Mouse (Mus musculus) skeletal muscle tissue, adult 2 months (tissue): ENCODE data around the gene Epn3.
A peak's percentile ranks its signal among the peaks of the same experiment; 100 is the strongest.

ENCODE experiments used
- DNase-seq: peaks from one replicate; pipeline ENCODE4 v3.0.0-alpha.2; 2012; ENCODE audit warnings: low read depth, low spot score

The Epn3 gene

GRCm38 (mm10) chr11:94498093-94498996 lies 1.4 kb downstream of the Epn3 start:
- no peak for DNase-seq

DNA sequence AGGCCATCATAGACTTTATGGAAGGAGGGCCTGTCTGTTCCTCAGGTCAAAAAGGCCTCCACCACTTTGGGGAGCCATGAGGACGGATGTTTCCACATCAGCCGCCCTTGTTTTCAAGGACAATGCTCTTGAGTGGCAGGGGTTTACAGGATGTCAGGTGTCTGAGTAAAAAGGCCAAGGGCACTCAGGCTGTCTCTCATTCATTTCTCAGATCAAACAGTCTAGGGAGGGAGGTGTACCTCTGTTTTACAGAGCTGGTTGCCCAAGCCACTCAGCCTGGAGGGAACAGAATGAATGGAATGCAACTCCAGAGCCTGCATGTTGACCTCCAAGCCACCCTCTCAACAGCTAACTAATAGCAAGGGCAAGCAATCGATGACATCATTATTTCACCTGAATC lies 4.4 kb downstream of the Epn3 start:
- DNase-seq, result no peak

- DNase-seq, result no peak
These were observed 8.1 kb downstream of the Epn3 start for GRCm38 (mm10) chr11:94491749-94492099.

DNA sequence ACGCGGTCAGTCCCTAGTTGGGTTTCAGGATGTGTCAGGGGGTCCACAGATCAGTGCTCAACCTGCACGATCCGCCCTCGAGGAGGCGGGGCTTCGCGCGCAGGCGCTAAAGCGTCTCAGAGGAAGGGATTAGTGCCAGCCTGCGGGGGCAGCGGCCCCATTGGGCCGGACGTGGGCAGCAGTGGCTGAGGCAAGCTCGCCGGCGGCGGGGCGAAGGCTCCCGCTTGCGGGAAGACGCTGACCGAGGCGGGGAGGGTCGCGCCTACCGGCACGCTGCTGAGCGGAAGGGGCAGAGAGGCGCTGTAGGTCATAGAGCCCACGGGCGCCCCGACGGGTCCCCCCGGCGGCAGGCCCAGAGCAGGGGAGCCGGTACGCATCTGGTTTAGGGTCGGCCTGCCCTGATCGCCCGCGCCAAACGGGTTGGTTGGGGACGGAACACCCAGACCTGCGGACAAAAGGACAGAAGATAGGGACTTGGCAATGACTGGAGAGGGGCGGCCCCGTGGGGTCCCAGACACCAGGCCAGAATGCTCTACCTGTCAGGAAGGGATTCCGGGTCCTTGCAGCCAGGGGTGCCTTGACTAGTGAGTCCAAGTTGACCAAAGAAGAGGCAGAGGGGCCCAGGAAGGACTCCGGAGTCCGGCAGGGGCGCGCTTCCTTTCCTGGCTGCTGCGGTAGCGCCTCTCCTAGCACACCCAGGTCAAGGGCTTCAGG lies 8.6 kb downstream of the Epn3 start:
- no peak for DNase-seq

DNA sequence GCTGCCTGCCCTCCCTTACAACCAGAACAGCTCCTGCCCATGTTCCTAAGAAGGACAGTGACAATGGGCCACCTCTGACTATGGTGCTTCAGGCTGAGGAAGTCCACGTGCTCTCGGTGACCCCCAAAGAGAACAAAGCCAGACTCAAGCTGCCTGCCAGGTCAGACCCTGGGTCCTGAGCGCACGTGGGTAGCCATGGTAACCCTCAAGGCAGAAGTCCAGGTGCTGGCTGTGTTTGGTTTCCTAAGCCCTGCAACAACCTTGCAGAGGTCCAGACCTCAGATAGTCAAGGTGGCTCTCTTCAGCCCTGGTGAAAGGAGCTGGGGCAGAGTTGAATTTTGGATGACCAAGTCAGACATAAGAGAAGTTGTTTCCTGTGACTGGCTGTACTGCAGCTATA lies 10.0 kb downstream of the Epn3 start:
- DNase-seq, result no peak

DNA sequence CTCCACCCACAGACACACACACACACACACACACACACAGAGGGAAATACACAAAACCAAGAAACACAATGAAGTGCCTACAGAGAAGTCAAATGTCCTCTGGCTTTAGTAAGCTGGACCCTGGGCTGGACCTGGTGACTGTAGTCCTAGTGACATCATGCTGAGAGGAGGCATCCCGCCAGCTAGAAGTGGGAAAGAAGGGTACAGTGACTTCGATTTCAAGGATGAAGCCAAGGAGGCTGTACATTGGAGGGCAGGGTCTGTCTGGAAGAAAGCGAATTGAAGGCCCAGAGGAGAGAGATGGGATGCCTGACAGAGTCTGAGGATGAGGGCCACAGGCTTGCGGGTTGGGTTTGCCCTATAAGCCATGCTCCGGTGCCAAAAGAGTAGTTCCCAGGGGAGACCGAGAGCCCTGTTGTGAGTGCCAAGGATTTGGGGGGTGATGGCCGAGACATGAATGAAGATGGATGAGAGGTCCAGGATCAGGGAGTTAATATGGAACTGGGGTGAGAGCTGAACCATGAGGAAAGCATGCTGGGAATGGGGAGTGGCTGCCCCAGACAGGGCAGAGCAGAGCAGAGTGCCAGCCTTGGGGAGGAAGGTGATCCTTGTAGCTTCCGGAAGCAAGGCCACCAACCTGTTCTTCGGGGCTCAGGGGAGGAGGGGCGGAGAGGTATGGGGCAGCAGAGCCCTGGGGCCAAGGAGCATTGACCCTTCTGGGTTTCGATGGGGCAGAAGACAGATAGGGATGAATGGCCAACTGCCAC lies 10.8 kb downstream of the Epn3 start:
- no peak for DNase-seq

DNA sequence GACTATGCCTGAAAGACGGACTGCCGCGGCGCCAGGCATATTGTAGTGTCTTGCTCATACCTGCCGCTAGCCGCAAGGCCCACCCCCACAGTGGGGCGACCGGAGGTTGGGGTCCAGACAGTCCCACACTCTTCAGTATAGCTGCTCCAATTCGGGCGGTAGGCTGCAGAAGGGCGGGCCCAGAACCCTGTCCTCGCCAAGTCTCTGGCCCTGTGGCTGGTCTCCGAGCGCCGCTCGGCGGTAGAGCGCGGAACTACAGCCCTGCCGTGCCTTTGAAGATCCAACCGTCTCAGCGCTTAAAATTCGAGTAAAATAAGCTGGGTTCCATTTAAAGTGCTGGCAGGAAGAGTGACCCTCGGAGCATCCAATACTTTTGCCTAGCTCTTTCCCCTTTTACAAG lies 13.8 kb downstream of the Epn3 start, which contains the start of gene Spata20:
Spata20 (minus strand) TSS at position 179 of the 400 bp plus-strand sequence.
- peak; percentile 30 for DNase-seq

DNA sequence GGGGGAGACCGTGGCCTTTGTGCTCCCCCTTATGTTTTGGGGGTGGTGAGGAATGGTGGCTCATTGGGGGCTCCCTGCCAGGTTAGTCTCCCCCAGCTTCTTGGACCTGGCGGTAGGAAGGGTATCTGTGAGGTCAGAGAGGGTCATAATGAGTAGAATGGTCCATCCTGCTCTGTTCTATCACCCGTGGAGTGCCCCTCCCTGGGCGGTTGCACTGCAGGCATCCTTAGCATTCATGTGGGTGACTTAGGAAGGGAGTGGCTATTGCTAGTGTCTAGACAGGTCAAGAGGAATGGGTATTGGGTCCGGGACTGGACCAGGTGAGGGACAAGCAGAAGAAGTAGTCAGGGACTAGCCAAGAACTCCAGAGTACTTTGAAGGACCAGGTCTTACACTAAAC lies 14.6 kb downstream of the Epn3 start:
- DNase-seq, result no peak

GRCm38 (mm10) chr11:94484636-94485035 lies 15.1 kb downstream of the Epn3 start:
- no peak for DNase-seq

DNA sequence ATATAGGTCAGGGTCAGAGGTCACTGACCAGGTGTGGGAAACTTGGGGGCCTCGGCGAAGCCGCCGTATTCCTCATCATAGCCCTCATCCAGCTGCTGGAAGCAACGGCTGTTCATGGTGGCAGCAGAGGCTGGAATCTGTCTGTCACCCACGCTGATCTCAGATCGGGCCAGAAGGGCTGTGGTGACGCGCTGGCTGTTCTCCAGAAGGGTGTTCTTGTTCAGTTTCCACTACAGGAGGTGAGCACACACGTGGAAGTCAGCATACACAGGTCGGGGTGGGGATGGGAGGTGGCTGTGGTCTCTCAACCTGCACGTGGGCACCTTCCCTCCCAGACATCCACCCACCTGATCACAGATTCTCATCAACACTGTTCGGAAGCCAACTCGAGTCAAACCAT lies 15.9 kb downstream of the Epn3 start:
- no peak for DNase-seq

GRCm38 (mm10) chr11:94483436-94483835 lies 16.3 kb downstream of the Epn3 start:
- DNase-seq, result no peak

DNA sequence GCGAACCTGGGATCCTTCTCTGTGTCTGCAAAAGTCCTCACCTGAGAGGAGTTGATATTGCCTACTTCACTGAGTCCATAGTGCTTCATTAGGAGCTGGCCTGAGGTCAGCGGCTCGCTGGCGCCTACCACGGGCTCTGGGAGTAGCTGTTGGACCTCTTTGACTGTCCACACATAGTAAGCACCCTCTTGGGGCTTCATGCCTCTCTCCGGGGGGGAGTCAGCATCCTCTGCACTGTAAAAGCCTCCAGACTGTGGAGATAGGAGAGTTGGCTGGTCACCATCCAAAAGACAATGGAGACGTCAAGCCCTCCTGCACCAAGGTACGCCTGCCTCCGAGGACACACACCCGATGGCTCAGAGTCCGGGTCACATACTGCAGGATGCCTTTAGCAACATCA lies 17.0 kb downstream of the Epn3 start:
- no peak for DNase-seq

- DNase-seq, result no peak
These were observed 17.8 kb downstream of the Epn3 start for GRCm38 (mm10) chr11:94481963-94482362.

DNA sequence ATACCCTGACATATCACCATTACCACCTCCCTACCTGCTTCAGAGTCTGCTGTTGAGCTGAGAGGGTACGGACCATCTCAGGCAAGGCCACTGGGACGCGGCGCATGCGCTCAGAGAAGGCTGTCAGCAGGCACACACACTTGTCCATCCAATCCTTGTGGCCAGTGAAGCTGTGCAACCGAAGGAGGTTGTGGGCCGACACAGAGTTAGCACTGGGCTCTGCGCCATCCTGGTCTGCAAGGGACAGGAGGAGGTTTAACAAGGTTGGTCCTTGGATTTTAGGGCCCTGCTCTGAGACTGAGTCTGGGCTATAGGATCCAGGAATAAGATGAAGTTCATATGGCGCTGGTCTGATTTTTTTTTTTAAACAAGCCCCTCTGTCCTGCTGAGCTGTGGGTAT lies 19.4 kb downstream of the Epn3 start:
- no peak for DNase-seq

GRCm38 (mm10) chr11:94477651-94478050 lies 22.1 kb downstream of the Epn3 start:
- DNase-seq, result no peak

DNA sequence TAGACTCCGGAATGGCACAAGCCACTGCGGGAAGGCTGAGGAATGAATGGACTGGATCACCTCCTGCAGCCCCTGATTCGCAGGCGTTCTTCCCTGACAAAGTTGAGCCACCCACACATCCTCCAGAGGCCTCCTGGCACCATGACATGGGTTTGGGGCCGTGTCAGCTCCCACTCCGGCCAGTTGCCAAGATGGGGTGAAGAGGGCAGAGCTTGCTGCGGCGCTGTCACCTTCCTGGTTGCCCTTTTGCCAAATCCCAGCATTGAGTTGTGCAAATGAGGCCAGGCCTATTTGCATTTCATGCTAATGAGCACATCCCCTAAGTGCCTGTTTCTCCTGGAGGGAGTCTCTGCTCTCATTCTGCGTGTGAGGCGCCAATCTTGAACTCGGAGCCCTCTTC lies 24.1 kb downstream of the Epn3 start:
- DNase-seq, result no peak

- DNase-seq, result no peak
These were observed 25.2 kb downstream of the Epn3 start for GRCm38 (mm10) chr11:94474544-94474910.

- peak; percentile 65 for DNase-seq
These were observed 25.8 kb downstream of the Epn3 start, which contains the start of gene Cacna1g for GRCm38 (mm10) chr11:94473707-94474543. Cacna1g (minus strand) TSS chr11:94474198.

- DNase-seq, result no peak
These were observed 26.7 kb downstream of the Epn3 start for GRCm38 (mm10) chr11:94472916-94473706.

GRCm38 (mm10) chr11:94472585-94472915 lies 27.2 kb downstream of the Epn3 start:
- no peak for DNase-seq
